Mouse (Mus musculus) spleen, adult 12 weeks (tissue): ENCODE data around the gene Anapc16.
A peak's percentile ranks its signal among the peaks of the same experiment; 100 is the strongest.
"Not testable (repeated sequence)": the region's sequence is repeated elsewhere in the genome, so short reads cannot be mapped to it uniquely, and the experiment has no call there.

ENCODE experiments used
- DNase-seq: peaks from one replicate; pipeline ENCODE4 v3.0.0; 2022; ENCODE audit warnings: low spot score

Gene Anapc16

GRCm38 (mm10) chr10:60001663-60002062 lies 1.3 kb downstream of the Anapc16 start:
- not testable (repeated sequence) for DNase-seq

GRCm38 (mm10) chr10:59999057-59999456 lies 3.9 kb downstream of the Anapc16 start:
- no peak for DNase-seq

- peak; percentile 46 for DNase-seq
Measured at GRCm38 (mm10) chr10:59997591-59997990, 5.3 kb downstream of the Anapc16 start.

DNA sequence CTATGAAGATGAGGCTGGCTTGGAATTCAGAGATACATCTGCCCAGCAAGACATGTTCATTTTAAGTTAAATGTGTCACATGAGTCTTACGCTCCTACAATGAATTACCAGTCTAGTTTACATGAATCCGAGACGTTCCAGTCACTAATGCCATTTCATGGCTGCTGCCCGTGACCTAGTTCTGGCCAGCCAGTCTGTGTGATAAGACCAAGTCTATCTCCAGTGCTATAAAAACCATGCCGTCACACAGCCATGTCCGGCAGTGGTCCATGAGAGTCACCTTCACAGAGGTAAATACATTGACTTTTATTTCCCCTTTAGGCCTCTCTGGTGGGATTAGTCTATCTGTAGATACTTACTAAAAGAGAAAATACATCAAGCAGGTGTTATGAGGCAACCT lies 7.0 kb downstream of the Anapc16 start:
- no peak for DNase-seq

GRCm38 (mm10) chr10:59993813-59994212 lies 9.1 kb downstream of the Anapc16 start:
- DNase-seq, result not testable (repeated sequence)

- no peak for DNase-seq
Measured at GRCm38 (mm10) chr10:59992024-59992423, 10.9 kb downstream of the Anapc16 start.

- no peak for DNase-seq
Measured at GRCm38 (mm10) chr10:59991262-59991880, 11.6 kb downstream of the Anapc16 start.

GRCm38 (mm10) chr10:59990393-59990792 lies 12.5 kb downstream of the Anapc16 start:
- DNase-seq, result no peak

- DNase-seq, result no peak
Measured at GRCm38 (mm10) chr10:59988036-59988435, 14.9 kb downstream of the Anapc16 start.

- DNase-seq, result no peak
Measured at GRCm38 (mm10) chr10:59982379-59982873, 20.5 kb downstream of the Anapc16 start.

DNA sequence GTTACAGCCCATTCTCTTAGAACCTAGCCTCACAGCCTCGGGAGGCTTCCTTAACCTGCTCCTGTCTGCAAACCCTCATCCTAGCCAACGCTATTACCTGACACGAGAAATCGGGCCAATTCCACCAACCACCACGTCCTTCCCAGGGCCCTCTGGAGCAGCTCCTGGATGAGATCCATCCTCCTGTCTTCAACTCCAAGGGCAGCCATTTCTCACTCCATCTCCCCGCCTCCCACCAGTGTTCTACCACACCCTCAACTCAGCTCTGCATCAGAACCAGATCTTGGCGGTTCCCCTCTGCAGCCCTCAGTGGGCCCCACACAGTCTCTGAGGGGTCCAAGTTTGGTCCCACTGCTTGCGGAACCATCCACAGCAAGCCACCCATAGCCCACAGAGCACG lies 21.1 kb downstream of the Anapc16 start:
- no peak for DNase-seq

- no peak for DNase-seq
Measured at GRCm38 (mm10) chr10:59981336-59981735, 21.6 kb downstream of the Anapc16 start.

DNA sequence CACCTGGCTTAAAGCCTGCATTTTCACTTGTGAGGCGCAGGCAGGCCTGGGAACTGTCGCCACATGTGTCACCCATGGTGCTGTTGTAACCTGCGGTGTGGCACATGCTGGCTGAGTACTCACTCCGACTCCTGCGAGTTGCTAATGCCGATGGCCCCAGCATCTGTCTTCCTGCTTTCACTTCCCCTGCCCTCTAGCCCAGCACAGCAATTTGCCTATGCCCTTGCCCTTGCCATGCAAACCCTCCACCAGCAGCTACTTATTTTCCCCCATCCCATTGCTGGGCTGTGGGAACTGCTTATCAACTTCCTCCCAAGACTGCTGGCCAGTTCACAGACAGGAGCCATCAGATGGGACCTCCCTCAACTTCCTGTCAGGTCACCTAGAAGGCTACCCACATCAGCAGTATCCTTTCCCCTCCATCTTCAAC lies 22.1 kb downstream of the Anapc16 start:
- DNase-seq, result peak; percentile 29

- DNase-seq, result no peak
Measured at GRCm38 (mm10) chr10:59978873-59979743, 23.8 kb downstream of the Anapc16 start.

DNA sequence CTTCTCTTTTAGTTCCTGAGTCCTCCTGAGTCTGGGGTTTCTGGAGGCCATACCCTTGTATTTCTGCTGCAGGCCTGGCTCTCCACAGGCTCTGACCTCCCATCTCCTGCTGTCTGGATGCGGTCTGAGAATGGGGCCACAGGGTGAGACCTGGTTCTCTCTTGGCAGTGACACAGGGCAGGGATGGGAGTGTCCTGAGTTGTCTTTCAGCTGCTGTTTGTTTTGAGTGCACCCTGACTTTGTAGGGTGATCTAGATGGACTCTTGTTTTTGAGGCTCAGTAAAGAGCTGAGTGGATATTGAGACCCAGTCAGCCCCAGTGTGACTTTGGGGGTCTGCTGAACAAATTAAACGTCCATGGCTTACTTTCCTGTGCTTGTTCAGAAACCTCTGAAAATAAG lies 24.5 kb downstream of the Anapc16 start:
- DNase-seq, result no peak

DNA sequence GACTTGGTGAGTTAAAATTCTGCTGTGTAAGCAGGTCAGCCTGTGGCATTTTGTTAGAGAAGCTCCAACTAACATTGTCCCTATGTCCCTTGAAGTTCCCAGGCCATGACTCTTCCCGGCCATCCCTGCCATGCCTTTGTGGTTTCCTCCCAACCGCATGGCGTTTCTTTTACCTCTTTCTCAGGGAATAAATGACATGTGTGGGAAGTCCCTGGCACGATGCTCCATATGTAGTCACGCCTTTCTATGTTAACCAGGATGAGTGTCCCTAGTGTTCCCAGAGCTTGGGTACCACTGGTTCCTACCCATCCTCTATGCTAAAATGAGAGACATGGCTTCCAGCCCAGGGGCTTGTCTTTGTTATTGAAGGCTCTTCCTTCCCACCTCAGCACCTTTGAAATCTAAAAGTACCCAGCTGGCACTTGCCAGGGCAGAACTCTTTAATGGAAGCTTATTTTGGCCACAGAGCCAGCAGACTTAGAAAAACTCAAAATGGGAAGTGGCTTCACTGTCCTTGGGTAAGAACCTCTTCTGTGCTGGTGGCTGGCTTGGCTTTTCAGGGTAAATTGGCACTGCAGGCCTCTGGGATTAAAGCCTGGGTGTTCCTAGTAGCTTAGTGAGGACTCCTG lies 25.1 kb downstream of the Anapc16 start:
- DNase-seq, result no peak

- DNase-seq, result no peak
Measured at GRCm38 (mm10) chr10:59977141-59977540, 25.8 kb downstream of the Anapc16 start.

DNA sequence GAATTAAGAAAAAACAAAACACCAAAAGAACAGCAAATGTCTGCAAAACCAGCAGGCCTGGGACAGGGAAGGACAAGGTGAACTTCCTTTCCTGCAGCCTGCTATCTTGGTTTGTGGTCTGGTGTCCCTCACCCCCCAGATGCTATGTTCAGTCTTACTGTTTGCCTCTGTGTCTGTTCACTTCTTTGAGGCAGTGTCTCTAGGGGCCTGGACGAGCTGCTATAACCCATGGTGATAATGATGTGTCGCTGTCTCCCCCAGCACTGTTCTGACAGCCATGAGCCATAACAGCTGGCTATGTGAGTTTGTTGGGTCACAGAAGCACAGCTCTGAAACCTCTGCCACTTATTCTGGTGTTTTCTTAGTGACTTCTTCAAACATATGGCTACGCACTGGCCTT lies 28.1 kb downstream of the Anapc16 start:
- no peak for DNase-seq

DNA sequence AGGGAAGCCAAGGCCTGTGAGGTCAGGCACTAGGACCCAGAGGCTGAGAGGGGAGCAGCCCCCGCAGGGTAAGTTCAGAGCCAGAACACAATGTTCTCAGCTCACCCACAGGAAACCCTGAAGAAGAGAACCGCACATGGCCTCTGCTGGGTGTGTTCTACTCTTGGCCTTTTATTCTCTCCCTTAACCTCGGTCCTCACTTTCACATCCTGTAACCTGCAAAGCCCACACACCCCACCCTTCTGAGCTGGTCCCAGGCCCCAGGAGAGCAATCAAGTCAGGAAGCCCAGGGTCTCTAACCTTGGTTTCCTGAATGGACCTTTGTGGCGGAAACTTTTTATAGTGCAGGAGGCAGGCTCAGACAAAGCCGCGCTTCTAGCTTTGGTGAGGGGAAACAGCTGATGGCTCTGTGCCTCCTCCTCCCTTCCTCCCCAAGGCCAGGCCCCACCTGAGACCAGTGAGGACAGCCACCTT lies 28.7 kb downstream of the Anapc16 start:
- DNase-seq, result peak; percentile 48

DNA sequence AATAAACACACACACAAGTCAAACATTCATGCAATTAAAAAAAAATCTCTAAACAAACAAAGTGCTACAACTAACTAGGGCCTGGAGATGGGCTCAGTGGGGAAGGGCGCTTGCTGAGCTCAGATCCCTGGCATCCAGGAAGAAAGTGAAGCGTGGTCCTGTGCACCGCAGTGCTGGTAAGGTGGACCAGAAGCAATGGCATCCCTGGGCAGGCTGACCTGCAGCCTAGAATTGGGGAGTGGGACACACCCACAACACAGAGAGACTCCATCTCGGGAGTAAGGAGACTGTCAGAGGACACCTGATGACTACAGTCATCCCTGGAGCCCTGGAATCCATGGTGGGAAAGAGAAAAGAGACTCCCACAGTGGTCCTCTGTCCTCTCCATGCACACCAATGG lies 29.5 kb downstream of the Anapc16 start:
- no peak for DNase-seq

DNA sequence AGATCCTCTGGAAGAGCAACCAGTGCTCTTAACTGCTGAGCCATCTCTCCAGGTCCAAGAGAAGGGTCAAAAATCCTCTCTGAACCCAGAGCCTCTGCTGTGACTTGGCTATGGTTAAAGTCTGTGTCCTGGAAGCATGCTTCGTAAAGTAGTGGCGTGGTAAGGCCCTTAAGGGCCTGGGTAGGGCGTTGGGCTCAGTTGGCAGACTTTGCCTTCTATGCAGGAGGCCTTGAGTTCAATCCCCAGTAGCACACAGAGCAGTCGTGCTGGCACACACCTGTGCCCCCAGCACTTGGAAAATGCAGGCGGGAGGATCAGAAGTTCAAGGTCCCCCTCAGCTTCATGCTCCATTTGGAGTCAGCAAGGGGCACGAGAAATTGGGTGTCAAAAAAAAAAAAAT lies 29.9 kb downstream of the Anapc16 start:
- no peak for DNase-seq

- no peak for DNase-seq
Measured at GRCm38 (mm10) chr10:59972534-59972933, 30.4 kb downstream of the Anapc16 start.

GRCm38 (mm10) chr10:59971813-59972212 lies 31.1 kb downstream of the Anapc16 start:
- DNase-seq, result no peak
